Mouse (Mus musculus) CH12.LX (cell line): ENCODE data around the gene Dcaf15. TPM values are rescaled to one million over a fixed set of nuclear protein-coding genes. Genes with fewer than 3 reads are reported as not detected.

Experiments
- DNase-seq: peaks from one replicate; pipeline ENCODE4 v3.0.0-alpha.2; 2013; ENCODE audit errors: extremely low read depth
- H3K27ac ChIP-seq: 2 replicates; pipeline ENCODE4 v1.5.1; 2012; ENCODE audit warnings: low read depth, mild to moderate bottlenecking, control low read depth, moderate library complexity; ENCODE audit not compliant: insufficient read depth
- H3K27me3 ChIP-seq: replicated peaks from 2 replicates; pipeline ENCODE3; 2012; ENCODE audit warnings: inconsistent platforms
- H3K36me3 ChIP-seq, 2 experiments: replicated peaks in 1 of 2; 2 replicates each; pipeline versions ENCODE3 to v1.6.1; 2012; ENCODE audit warnings: inconsistent platforms in 1 of 2, low read length in 1 of 2, mild to moderate bottlenecking in 1 of 2, mixed read lengths in 1 of 2, moderate library complexity in 1 of 2; ENCODE audit not compliant: control insufficient read depth in 1 of 2, insufficient read depth in 1 of 2
- H3K4me1 ChIP-seq, 2 experiments: 2 replicates each; pipeline ENCODE4 v1.6.1; 2012; ENCODE audit warnings: inconsistent platforms in 1 of 2, moderate library complexity in 1 of 2; ENCODE audit not compliant: insufficient read depth in 2 of 2, control insufficient read depth in 1 of 2
- H3K4me2 ChIP-seq: 2 replicates; pipeline ENCODE4 v1.6.1; 2012; ENCODE audit warnings: low read depth, mild to moderate bottlenecking, control low read depth; ENCODE audit not compliant: poor library complexity, insufficient read depth, severe bottlenecking
- H3K4me3 ChIP-seq, 3 experiments: fragments of 150-350 bp in 1 of 3; sonication (generic) in 1 of 3; replicated peaks in 1 of 3; 2 replicates each; pipeline versions ENCODE3 to v1.5.1; 2011 to 2012; ENCODE audit warnings: low read depth in 2 of 3, low read length in 2 of 3, mild to moderate bottlenecking in 2 of 3, moderate library complexity in 2 of 3, control low read depth in 1 of 3, improper control_type of control experiment in 1 of 3, inconsistent platforms in 1 of 3, mixed read lengths in 1 of 3; ENCODE audit not compliant: poor library complexity in 1 of 3
- H3K79me2 ChIP-seq: replicated peaks from 2 replicates; pipeline ENCODE4 v1.6.1; 2012; ENCODE audit warnings: mild to moderate bottlenecking, moderate library complexity; ENCODE audit not compliant: control insufficient read depth, poor library complexity, insufficient read depth, severe bottlenecking; ENCODE audit errors: extremely low read depth
- H3K9ac ChIP-seq: 2 replicates; pipeline ENCODE4 v1.6.1; 2012; ENCODE audit warnings: low read depth, mild to moderate bottlenecking, control low read depth, moderate library complexity; ENCODE audit not compliant: insufficient read depth
- H3K9me3 ChIP-seq: replicated peaks from 2 replicates; pipeline ENCODE3; 2012; ENCODE audit warnings: low read length, inconsistent platforms, mixed read lengths
- CHD1 ChIP-seq: IDR thresholded peaks from 2 replicates; pipeline ENCODE4 v1.6.1; 2012; ENCODE audit warnings: low read depth, low read length, improper control_type of control experiment, inconsistent platforms
- CTCF ChIP-seq, 2 experiments: IDR thresholded peaks in 1 of 2; conservative IDR thresholded peaks in 1 of 2; 2 replicates each; pipeline ENCODE4 v1.5.1; 2011 to 2012; ENCODE audit warnings: low read depth in 2 of 2, low read length in 2 of 2, improper control_type of control experiment in 1 of 2, inconsistent platforms in 1 of 2, mild to moderate bottlenecking in 1 of 2, moderate library complexity in 1 of 2
- ELF1 ChIP-seq: IDR thresholded peaks from 2 replicates; pipeline ENCODE4 v1.6.1; 2014; ENCODE audit warnings: low read depth, mild to moderate bottlenecking, inconsistent platforms, low read length, improper control_type of control experiment
- MAFK ChIP-seq: IDR thresholded peaks from 2 replicates; pipeline ENCODE4 v1.6.1; 2011; ENCODE audit warnings: low read length, improper control_type of control experiment; ENCODE audit not compliant: insufficient replicate concordance
- MAZ ChIP-seq: IDR thresholded peaks from 2 replicates; pipeline ENCODE4 v1.6.1; 2012; ENCODE audit warnings: low read depth, mild to moderate bottlenecking, inconsistent platforms, low read length, improper control_type of control experiment, moderate library complexity
- MXI1 ChIP-seq: IDR thresholded peaks from 2 replicates; pipeline ENCODE4 v1.6.1; 2011; ENCODE audit warnings: mild to moderate bottlenecking, low read depth, low read length, improper control_type of control experiment
- NRF1 ChIP-seq: IDR thresholded peaks from 2 replicates; pipeline ENCODE4 v1.6.1; 2014; ENCODE audit warnings: low read depth, mild to moderate bottlenecking, inconsistent platforms, low read length, improper control_type of control experiment, moderate library complexity
- PAX5 ChIP-seq: IDR thresholded peaks from 2 replicates; pipeline ENCODE4 v1.6.1; 2012; ENCODE audit warnings: low read length, inconsistent platforms, mixed read lengths
- SIN3A ChIP-seq: IDR thresholded peaks from 2 replicates; pipeline ENCODE4 v1.6.1; 2012; ENCODE audit warnings: low read length, improper control_type of control experiment, inconsistent platforms
- SMC3 ChIP-seq: IDR thresholded peaks from 2 replicates; pipeline ENCODE4 v1.6.1; 2011; ENCODE audit warnings: low read depth, low read length, improper control_type of control experiment
- TCF12 ChIP-seq: IDR thresholded peaks from 2 replicates; pipeline ENCODE4 v1.6.1; 2014; ENCODE audit warnings: low read depth, mild to moderate bottlenecking, inconsistent platforms, low read length, improper control_type of control experiment
- ZKSCAN1 ChIP-seq: IDR thresholded peaks from 2 replicates; pipeline ENCODE4 v1.6.1; 2012; ENCODE audit warnings: low read depth, inconsistent platforms, low read length, improper control_type of control experiment, borderline replicate concordance
- ZNF384 ChIP-seq: IDR thresholded peaks from 2 replicates; pipeline ENCODE4 v1.6.1; 2012; ENCODE audit warnings: low read depth, low read length, improper control_type of control experiment, inconsistent platforms
- dilution Hi-C: fragments of 300-500 bp; cut with MboI; formaldehyde crosslinking; loops from 2 replicates; pipeline ENCODE4 v1.14.3; 2020; ENCODE audit warnings: low sequenced_read_pairs; ENCODE audit not compliant: extremely low pct_unique_long_range_greater_than_20kb, extremely low pct_ligation_motif_present
- in situ Hi-C: fragments of 300-500 bp; cut with MboI; formaldehyde crosslinking; loops from 3 replicates; pipeline ENCODE4 v1.14.3; 2019; ENCODE audit warnings: low sequenced_read_pairs, low pct_ligation_motif_present, low pct_unique_long_range_greater_than_20kb, mixed read lengths
- polyA plus RNA-seq: library from polyadenylated mRNA; unstranded; fragments of >175 nt; gene quantifications from 2 replicates; pipeline ENCODE4 v1.2.1, GENCODE M21; 2012; ENCODE audit warnings: low read depth; ENCODE audit not compliant: insufficient read length
- total RNA-seq, 2 experiments: library from RNA; depleted of rRNA; stranded (reverse); fragments of 300-350 nt in 1 of 2; fragments of >200 nt in 1 of 2; gene quantifications; 2 replicates each; pipeline ENCODE4 v1.2.3; 2012 to 2014

Gene Dcaf15
- total and polyA plus RNA-seq, 3 experiments = 39.3 to 50.7 (median 47.9) TPM

GRCm38 (mm10) chr8:84052746-84053145 is 51.8 kb downstream of the Dcaf15 start:
- Histone ChIP-seq H3K4me1 (no peaks in the 10 kb centered on the region), H3K79me2 (no peaks in the 10 kb centered on the region), H3K9me3 (peaks cover 4% of the 10 kb centered on the region), H3K27ac (no peak overlapping the region), H3K9ac (no peak overlapping the region), H3K36me3 (no peaks in the 10 kb centered on the region), H3K27me3 (peaks cover 11% of the 10 kb centered on the region)
- TF ChIP-seq SIN3A = no peak
- TF ChIP-seq CHD1 = no peak
- no peak for TF ChIP-seq MAZ
- TF ChIP-seq PAX5 = no peak
- TF ChIP-seq, all 38 proteins: peak for 0
- in situ Hi-C loops = loop anchor here (10.0 kb wide), 1 partner anchor 52 kb away; the partner anchor contains the start of gene Dcaf15
- no peak for DNase-seq
- dilution Hi-C loops = no loop called here
- Histone ChIP-seq H3K4me2 (no peak overlapping the region), H3K4me3 (no peak overlapping the region)

GRCm38 (mm10) chr8:84048171-84048570 is 56.4 kb downstream of the Dcaf15 start:
- Histone ChIP-seq H3K9me3 (peaks cover 5% of the 10 kb centered on the region), H3K9ac (no peak overlapping the region), H3K4me2 (no peak overlapping the region), H3K79me2 (no peaks in the 10 kb centered on the region), H3K27ac (no peak overlapping the region), H3K4me3 (no peak overlapping the region), H3K27me3 (peaks cover 18% of the 10 kb centered on the region), H3K4me1 (no peaks in the 10 kb centered on the region), H3K36me3 (no peaks in the 10 kb centered on the region)
- no peak for TF ChIP-seq MAFK
- no peak for TF ChIP-seq CHD1
- no peak for TF ChIP-seq CTCF (conservative IDR thresholded peaks at IDR 0.05 in 1 of 2, IDR thresholded peaks at IDR 0.05 in 1 of 2; ENCODE audit: low read depth in 2 of 2, low read length in 2 of 2)
- TF ChIP-seq ZNF384 = no peak
- no peak for TF ChIP-seq MAZ
- no peak for TF ChIP-seq ZKSCAN1
- TF ChIP-seq MXI1 = no peak
- no peak for TF ChIP-seq ELF1
- TF ChIP-seq SIN3A = no peak
- no peak for TF ChIP-seq TCF12
- TF ChIP-seq SMC3 = no peak
- TF ChIP-seq NRF1 = no peak
- in situ Hi-C loops (loop anchor here (25.0 kb wide), 1 partner anchor 289 kb away; no protein-coding TSS in a partner anchor), dilution Hi-C loops (no loop called here)
- no peak for DNase-seq

Other genes starting within 250 kb of the Dcaf15 start
- 12.5 and 14.8 TPM in 2 replicates for gene Adgrl1, start 204.7 kb downstream of the Dcaf15 start, total RNA-seq (2012; rRNA removed)
- gene Adgrl1, start 204.7 kb downstream of the Dcaf15 start, total RNA-seq (2014; rRNA removed) = 3.5 and 4.4 TPM in 2 replicates
- gene Adgrl1, start 204.7 kb downstream of the Dcaf15 start, polyA plus RNA-seq = 9.7 and 14.5 TPM in 2 replicates
- 1.1 and 1.7 TPM in 2 replicates for gene Gm10644, start 149.6 kb downstream of the Dcaf15 start, total RNA-seq (2012; rRNA removed)
- 0.58 TPM in 2 replicates for gene Gm10644, start 149.6 kb downstream of the Dcaf15 start, total RNA-seq (2014; rRNA removed)
- 0.44 and 0.72 TPM in 2 replicates for gene Gm10644, start 149.6 kb downstream of the Dcaf15 start, polyA plus RNA-seq
- 71.1 and 94.5 TPM in 2 replicates for gene Asf1b, start 149.3 kb downstream of the Dcaf15 start, total RNA-seq (2012; rRNA removed)
- gene Asf1b, start 149.3 kb downstream of the Dcaf15 start, total RNA-seq (2014; rRNA removed) = 58.9 and 62.2 TPM in 2 replicates
- gene Asf1b, start 149.3 kb downstream of the Dcaf15 start, polyA plus RNA-seq = 86.3 and 101 TPM in 2 replicates
- gene Prkaca, start 131.8 kb downstream of the Dcaf15 start, total RNA-seq (2012; rRNA removed) = 16.9 and 18.5 TPM in 2 replicates
- gene Prkaca, start 131.8 kb downstream of the Dcaf15 start, total RNA-seq (2014; rRNA removed) = 14.0 and 14.7 TPM in 2 replicates
- 23.4 and 27.3 TPM in 2 replicates for gene Prkaca, start 131.8 kb downstream of the Dcaf15 start, polyA plus RNA-seq
- 54.5 and 62.6 TPM in 2 replicates for gene Samd1, start 107.1 kb downstream of the Dcaf15 start, total RNA-seq (2012; rRNA removed)
- gene Samd1, start 107.1 kb downstream of the Dcaf15 start, total RNA-seq (2014; rRNA removed) = 37.4 and 42.3 TPM in 2 replicates
- 38.9 and 42.1 TPM in 2 replicates for gene Samd1, start 107.1 kb downstream of the Dcaf15 start, polyA plus RNA-seq
- gene 1700067K01Rik, start 103.3 kb downstream of the Dcaf15 start, total RNA-seq (2012; rRNA removed) = 0.38 and 0.80 TPM in 2 replicates
- not detected in 2 replicates for gene 1700067K01Rik, start 103.3 kb downstream of the Dcaf15 start, total RNA-seq (2014; rRNA removed)
- 0.55 and 0.67 TPM in 2 replicates for gene 1700067K01Rik, start 103.3 kb downstream of the Dcaf15 start, polyA plus RNA-seq
- gene 2210011C24Rik, start 92.6 kb downstream of the Dcaf15 start, total RNA-seq (2012; rRNA removed) = not detected in 2 replicates
- gene 2210011C24Rik, start 92.6 kb downstream of the Dcaf15 start, total RNA-seq (2014; rRNA removed) = not detected in 2 replicates
- not detected in 2 replicates for gene 2210011C24Rik, start 92.6 kb downstream of the Dcaf15 start, polyA plus RNA-seq
- 0.13 TPM in 2 replicates for gene Palm3, start 83.3 kb downstream of the Dcaf15 start, total RNA-seq (2012; rRNA removed)
- gene Palm3, start 83.3 kb downstream of the Dcaf15 start, total RNA-seq (2014; rRNA removed) = 0.12 and 0.16 TPM in 2 replicates
- 0.44 and 0.77 TPM in 2 replicates for gene Palm3, start 83.3 kb downstream of the Dcaf15 start, polyA plus RNA-seq
- 0.97 and 1.4 TPM in 2 replicates for gene Il27ra, start 62.2 kb downstream of the Dcaf15 start, total RNA-seq (2012; rRNA removed)
- 2.1 and 2.3 TPM in 2 replicates for gene Il27ra, start 62.2 kb downstream of the Dcaf15 start, total RNA-seq (2014; rRNA removed)
- 2.4 and 3.0 TPM in 2 replicates for gene Il27ra, start 62.2 kb downstream of the Dcaf15 start, polyA plus RNA-seq
- not detected in 2 replicates for gene Rln3, start 59.8 kb downstream of the Dcaf15 start, total RNA-seq (2012; rRNA removed)
- gene Rln3, start 59.8 kb downstream of the Dcaf15 start, total RNA-seq (2014; rRNA removed) = not detected in 2 replicates
- gene Rln3, start 59.8 kb downstream of the Dcaf15 start, polyA plus RNA-seq = not detected in 2 replicates
- gene Gm10643, start 39.6 kb downstream of the Dcaf15 start, total RNA-seq (2012; rRNA removed) = 0.55 and 0.76 TPM in 2 replicates
- 0.39 and 0.42 TPM in 2 replicates for gene Gm10643, start 39.6 kb downstream of the Dcaf15 start, total RNA-seq (2014; rRNA removed)
- gene Gm10643, start 39.6 kb downstream of the Dcaf15 start, polyA plus RNA-seq = 0.14 TPM in 1 of 2 replicates, not detected in the other
- gene Rfx1, start 37.9 kb downstream of the Dcaf15 start, total RNA-seq (2012; rRNA removed) = 9.9 and 10.8 TPM in 2 replicates
- gene Rfx1, start 37.9 kb downstream of the Dcaf15 start, total RNA-seq (2014; rRNA removed) = 3.2 and 3.5 TPM in 2 replicates
- gene Rfx1, start 37.9 kb downstream of the Dcaf15 start, polyA plus RNA-seq = 10.7 and 13.1 TPM in 2 replicates
- gene Podnl1, start 21.2 kb upstream of the Dcaf15 start, total RNA-seq (2012; rRNA removed) = 0.92 and 0.98 TPM in 2 replicates
- 1.8 and 2.0 TPM in 2 replicates for gene Podnl1, start 21.2 kb upstream of the Dcaf15 start, total RNA-seq (2014; rRNA removed)
- 2.8 TPM in 2 replicates for gene Podnl1, start 21.2 kb upstream of the Dcaf15 start, polyA plus RNA-seq
- gene Cc2d1a, start 43.2 kb upstream of the Dcaf15 start, total RNA-seq (2012; rRNA removed) = 7.8 and 8.2 TPM in 2 replicates
- 2.5 and 2.8 TPM in 2 replicates for gene Cc2d1a, start 43.2 kb upstream of the Dcaf15 start, total RNA-seq (2014; rRNA removed)
- 10.5 and 11.4 TPM in 2 replicates for gene Cc2d1a, start 43.2 kb upstream of the Dcaf15 start, polyA plus RNA-seq
- gene 4930432K21Rik, start 43.3 kb upstream of the Dcaf15 start, total RNA-seq (2012; rRNA removed) = 0.04 TPM in 1 of 2 replicates, not detected in the other
- gene 4930432K21Rik, start 43.3 kb upstream of the Dcaf15 start, total RNA-seq (2014; rRNA removed) = 0.09 TPM in 1 of 2 replicates, not detected in the other
- not detected in 2 replicates for gene 4930432K21Rik, start 43.3 kb upstream of the Dcaf15 start, polyA plus RNA-seq
- not detected in 2 replicates for gene Nanos3, start 80.4 kb upstream of the Dcaf15 start, total RNA-seq (2012; rRNA removed)
- not detected in 2 replicates for gene Nanos3, start 80.4 kb upstream of the Dcaf15 start, total RNA-seq (2014; rRNA removed)
- not detected in 2 replicates for gene Nanos3, start 80.4 kb upstream of the Dcaf15 start, polyA plus RNA-seq
- gene Zswim4, start 132.3 kb upstream of the Dcaf15 start, total RNA-seq (2012; rRNA removed) = 6.3 and 9.7 TPM in 2 replicates
- gene Zswim4, start 132.3 kb upstream of the Dcaf15 start, total RNA-seq (2014; rRNA removed) = 4.7 and 4.9 TPM in 2 replicates
- gene Zswim4, start 132.3 kb upstream of the Dcaf15 start, polyA plus RNA-seq = 6.5 and 9.1 TPM in 2 replicates
- gene D8Ertd738e, start 145.0 kb upstream of the Dcaf15 start, total RNA-seq (2012; rRNA removed) = 225 and 266 TPM in 2 replicates
- 213 and 228 TPM in 2 replicates for gene D8Ertd738e, start 145.0 kb upstream of the Dcaf15 start, total RNA-seq (2014; rRNA removed)
- 217 and 262 TPM in 2 replicates for gene D8Ertd738e, start 145.0 kb upstream of the Dcaf15 start, polyA plus RNA-seq
- gene Mri1, start 152.6 kb upstream of the Dcaf15 start, total RNA-seq (2012; rRNA removed) = 51.6 and 58.6 TPM in 2 replicates
- 79.7 and 102 TPM in 2 replicates for gene Mri1, start 152.6 kb upstream of the Dcaf15 start, total RNA-seq (2014; rRNA removed)
- gene Mri1, start 152.6 kb upstream of the Dcaf15 start, polyA plus RNA-seq = 62.1 and 70.8 TPM in 2 replicates
- gene Ccdc130, start 165.6 kb upstream of the Dcaf15 start, total RNA-seq (2012; rRNA removed) = 7.8 and 13.2 TPM in 2 replicates
- gene Ccdc130, start 165.6 kb upstream of the Dcaf15 start, total RNA-seq (2014; rRNA removed) = 5.7 and 6.0 TPM in 2 replicates
- gene Ccdc130, start 165.6 kb upstream of the Dcaf15 start, polyA plus RNA-seq = 10.7 and 13.0 TPM in 2 replicates